Mouse (Mus musculus) heart, embryonic 16.5 days (tissue): Measurements from ENCODE around the gene Adamts9. TPM values are rescaled to one million over a fixed set of nuclear protein-coding genes. Genes with fewer than 3 reads are reported as not detected.
A peak's percentile ranks its signal among the peaks of the same experiment; 100 is the strongest.

ENCODE experiments used
- ATAC-seq: fragments of 200-750 bp; cut with Nextera tagmentation; replicated peaks from 2 replicates; pipeline ENCODE4 v1.8.0; 2017; ENCODE audit warnings: moderate number of reproducible peaks; ENCODE audit not compliant: insufficient read depth, low FRiP score; ENCODE audit errors: extremely low read depth
- H3K27ac ChIP-seq: fragments of 300-500 bp; sonication (generic); 2 replicates; pipeline ENCODE4 v1.5.1; 2014; ENCODE audit warnings: mild to moderate bottlenecking, low read length, control low read depth, moderate library complexity
- H3K27me3 ChIP-seq: fragments of 300-500 bp; sonication (generic); 2 replicates; pipeline ENCODE4 v1.6.1; 2014; ENCODE audit warnings: low read length, mixed read lengths; ENCODE audit not compliant: control insufficient read depth, insufficient read depth
- H3K36me3 ChIP-seq: fragments of 300-500 bp; sonication (generic); 2 replicates; pipeline ENCODE4 v1.6.1; 2014; ENCODE audit not compliant: control insufficient read depth, insufficient read depth
- H3K4me1 ChIP-seq: fragments of 300-500 bp; sonication (generic); 2 replicates; pipeline ENCODE4 v1.6.1; 2014; ENCODE audit warnings: low read length, mixed read lengths; ENCODE audit not compliant: control insufficient read depth, insufficient read depth
- H3K4me2 ChIP-seq: fragments of 300-500 bp; sonication (generic); 2 replicates; pipeline ENCODE4 v1.6.1; 2014; ENCODE audit warnings: low read depth, mild to moderate bottlenecking, control low read depth, low read length
- H3K4me3 ChIP-seq: fragments of 300-500 bp; sonication (generic); 2 replicates; pipeline ENCODE4 v1.5.1; 2014; ENCODE audit warnings: mild to moderate bottlenecking, control low read depth, low read length
- H3K9ac ChIP-seq: fragments of 300-500 bp; sonication (generic); 2 replicates; pipeline ENCODE4 v1.6.1; 2014; ENCODE audit warnings: low read length, control low read depth
- H3K9me3 ChIP-seq: fragments of 300-500 bp; sonication (generic); replicated peaks from 2 replicates; pipeline ENCODE4 v1.6.1; 2016; ENCODE audit warnings: low read length; ENCODE audit not compliant: control insufficient read depth
- WGBS: fragments of 180-500 bp; shearing (Covaris S2); extraction: QIAGEN DNeasy Blood & Tissue Kit; methylation state at CpG from one replicate; pipeline ENCODE4 v1.1.7; 2014; 5-methylcytosine and 5-hydroxymethylcytosine counted together
- polyA plus RNA-seq: library from polyadenylated mRNA; unstranded; fragments of >200 nt; fragmentation: Nextera tagmentation; extraction: Ambion mirVana; gene quantifications from 2 replicates; pipeline ENCODE4 v1.2.1, GENCODE M21; 2015

The Adamts9 gene
- polyA plus RNA-seq, 1 experiment from 2014 or later: 6.3 TPM

- no peak for ATAC-seq
- Histone ChIP-seq H3K27me3 (no peaks in the 10 kb centered on the region), H3K27ac (peak overlapping the region; percentile 37)
Observed at GRCm38 (mm10) chr6:92968718-92969117, 25.4 kb upstream of the Adamts9 start.

GRCm38 (mm10) chr6:92968216-92968615, 24.9 kb upstream of the Adamts9 start:
- Histone ChIP-seq H3K36me3 (no peaks in the 10 kb centered on the region), H3K9me3 (peaks cover 5% of the 10 kb centered on the region), H3K9ac (no peak overlapping the region), H3K4me1 (no peaks in the 10 kb centered on the region), H3K27me3 (no peaks in the 10 kb centered on the region), H3K4me3 (no peak overlapping the region), H3K27ac (peak overlapping the region; percentile 37; the same call in 1 of the 2 replicates), H3K4me2 (no peak overlapping the region)
- no peak for ATAC-seq
- WGBS: 37% methylated on average over 3 of the region's 3 CpGs

More at GRCm38 (mm10) chr6:92968718-92969117, 25.4 kb upstream of the Adamts9 start:
- Histone ChIP-seq H3K4me3 (no peak overlapping the region), H3K9me3 (peaks cover 5% of the 10 kb centered on the region), H3K36me3 (no peaks in the 10 kb centered on the region), H3K4me1 (no peaks in the 10 kb centered on the region), H3K9ac (no peak overlapping the region), H3K4me2 (no peak overlapping the region)
- 71% methylated on average over 3 of the region's 3 CpGs for WGBS

- 69% methylated on average over 3 of the region's 3 CpGs for WGBS
- Histone ChIP-seq H3K9ac (no peak overlapping the region), H3K4me1 (no peaks in the 10 kb centered on the region), H3K4me2 (no peak overlapping the region), H3K27ac (no peak overlapping the region), H3K9me3 (peaks cover 5% of the 10 kb centered on the region), H3K36me3 (no peaks in the 10 kb centered on the region), H3K27me3 (no peaks in the 10 kb centered on the region), H3K4me3 (no peak overlapping the region)
- ATAC-seq: no peak
Observed at GRCm38 (mm10) chr6:92962966-92963365, 19.7 kb upstream of the Adamts9 start.

GRCm38 (mm10) chr6:92960997-92961396, 17.7 kb upstream of the Adamts9 start:
- H3K9me3 ChIP-seq: peaks cover 5% of the 10 kb centered on the region
- H3K4me2 ChIP-seq: no peak overlapping the region
- ATAC-seq: no peak
- H3K27me3 ChIP-seq: no peaks in the 10 kb centered on the region
- WGBS: 91% methylated on average over 6 of the region's 6 CpGs
- H3K36me3 ChIP-seq: no peaks in the 10 kb centered on the region
- no peak overlapping the region for H3K27ac ChIP-seq
- H3K4me1 ChIP-seq: no peaks in the 10 kb centered on the region
- H3K4me3 ChIP-seq: no peak overlapping the region
- H3K9ac ChIP-seq: no peak overlapping the region

- no peaks in the 10 kb centered on the region for H3K4me1 ChIP-seq
- H3K9me3 ChIP-seq: no peaks in the 10 kb centered on the region
- H3K9ac ChIP-seq: no peak overlapping the region
- H3K4me3 ChIP-seq: no peak overlapping the region
- no peaks in the 10 kb centered on the region for H3K36me3 ChIP-seq
- no peak overlapping the region for H3K4me2 ChIP-seq
- ATAC-seq: no peak
- no peak overlapping the region for H3K27ac ChIP-seq
- no peaks in the 10 kb centered on the region for H3K27me3 ChIP-seq
- 68% methylated on average over 2 of the region's 2 CpGs for WGBS
Observed at GRCm38 (mm10) chr6:92959416-92959815, 16.1 kb upstream of the Adamts9 start.

GRCm38 (mm10) chr6:92947337-92948042, 4.2 kb upstream of the Adamts9 start:
- H3K27me3 ChIP-seq: no peaks in the 10 kb centered on the region; the same call in 1 of the 2 replicates
- H3K4me1 ChIP-seq: peaks cover 4% of the 10 kb centered on the region; the same call in 1 of the 2 replicates
- H3K36me3 ChIP-seq: peaks cover 4% of the 10 kb centered on the region; the same call in 1 of the 2 replicates
- H3K4me2 ChIP-seq: no peak overlapping the region
- peaks cover 11% of the 10 kb centered on the region for H3K9me3 ChIP-seq
- WGBS: 89% methylated on average over 6 of the region's 6 CpGs
- no peak for ATAC-seq
- H3K4me3 ChIP-seq: no peak overlapping the region
- no peak overlapping the region for H3K9ac ChIP-seq
- H3K27ac ChIP-seq: no peak overlapping the region

GRCm38 (mm10) chr6:92944711-92945110, 1.4 kb upstream of the Adamts9 start:
- peaks cover 10% of the 10 kb centered on the region for H3K9me3 ChIP-seq
- 66% methylated on average over 7 of the region's 7 CpGs for WGBS
- peaks cover 5% of the 10 kb centered on the region for H3K4me1 ChIP-seq
- no peak overlapping the region for H3K4me3 ChIP-seq
- H3K27ac ChIP-seq: no peak overlapping the region
- no peaks in the 10 kb centered on the region; the same call in 1 of the 2 replicates for H3K27me3 ChIP-seq
- H3K9ac ChIP-seq: no peak overlapping the region
- no peak overlapping the region for H3K4me2 ChIP-seq
- no peak for ATAC-seq
- peaks cover 4% of the 10 kb centered on the region; the same call in 1 of the 2 replicates for H3K36me3 ChIP-seq

GRCm38 (mm10) chr6:92944048-92944685, 875 bp upstream of the Adamts9 start:
- peaks cover 7% of the 10 kb centered on the region for H3K9me3 ChIP-seq
- peaks cover 4% of the 10 kb centered on the region; the same call in 1 of the 2 replicates for H3K36me3 ChIP-seq
- WGBS: 13% methylated on average over 14 of the region's 14 CpGs
- H3K27me3 ChIP-seq: no peaks in the 10 kb centered on the region; the same call in 1 of the 2 replicates
- H3K9ac ChIP-seq: peak overlapping the region; percentile 90
- H3K4me3 ChIP-seq: peak overlapping the region; percentile 74
- H3K4me2 ChIP-seq: peak overlapping the region; percentile 86
- ATAC-seq: no peak
- H3K4me1 ChIP-seq: peaks cover 10% of the 10 kb centered on the region
- peak overlapping the region; percentile 89 for H3K27ac ChIP-seq
